22 mouse cellular contexts compared by ENCODE assay signal in genomic region chr11:72155981-72156428, GRCm38 (mm10). TPM values are rescaled to one million over a fixed set of nuclear protein-coding genes. Genes with fewer than 3 reads are reported as not detected.
A peak's percentile ranks its signal among the peaks of the same experiment; 100 is the strongest.
DNase-seq lines count a peak whose midpoint lies in the region; ATAC-seq and TF ChIP-seq lines count a peak whose summit lies in the region.
"Had no signal": no experiment of that assay in that cellular context is flagged by ENCODE, and none has a peak within 500 bp of the region (broad histone marks: within the 10 kb centered on the region; RNA-seq: fewer than 3 reads in every experiment).

No protein-coding gene starts in this region.

- no peak for TF ChIP-seq CTCF in layer of hippocampus, adult 2 months (conservative IDR thresholded peaks at IDR 0.05)

- H3K9me3 ChIP-seq in forebrain, embryonic 13.5 days (replicated peaks): no peaks in the 10 kb centered on the region
- H3K9me3 ChIP-seq in forebrain, embryonic 14.5 days (replicated peaks; ENCODE audit: control insufficient read depth, low read length): no peaks in the 10 kb centered on the region
- no peaks in the 10 kb centered on the region for H3K9me3 ChIP-seq in embryonic facial prominence, embryonic 14.5 days (ENCODE audit: control insufficient read depth, low read length)
- no peaks in the 10 kb centered on the region for H3K9me3 ChIP-seq in stomach, embryonic 15.5 days
- H3K9me3 ChIP-seq: heart, embryonic 13.5 days; liver, embryonic 15.5 days; lung, embryonic 15.5 days had no signal

- H3K4me2 ChIP-seq in forebrain, embryonic 13.5 days: no peak overlapping the region
- no peak overlapping the region for H3K4me2 ChIP-seq in forebrain, embryonic 14.5 days (ENCODE audit: low read length)
- H3K4me2 ChIP-seq in embryonic facial prominence, embryonic 14.5 days (ENCODE audit: low read depth, low read length): no peak overlapping the region
- H3K4me2 ChIP-seq in stomach, embryonic 15.5 days: no peak overlapping the region
- H3K4me2 ChIP-seq: heart, embryonic 13.5 days; liver, embryonic 15.5 days; lung, embryonic 15.5 days had no signal

- H3K27ac ChIP-seq in forebrain, embryonic 13.5 days: peak overlapping the region; percentile 7; the same call in 1 of the 2 replicates
- H3K27ac ChIP-seq in forebrain, embryonic 14.5 days (ENCODE audit: low read depth, low read length): no peak overlapping the region
- H3K27ac ChIP-seq in layer of hippocampus, adult 2 months: peak overlapping the region; percentile 85
- peak overlapping the region; percentile 77 for H3K27ac ChIP-seq in embryonic facial prominence, embryonic 14.5 days (replicated peaks; ENCODE audit: low read depth, low read length)
- H3K27ac ChIP-seq in stomach, embryonic 15.5 days: peak overlapping the region; percentile 4; the same call in 1 of the 2 replicates
- H3K27ac ChIP-seq: heart, adult 2 months; heart, embryonic 13.5 days; liver, embryonic 15.5 days; lung, embryonic 15.5 days had no signal

- ATAC-seq in forebrain, embryonic 13.5 days: no peak
- no peak for ATAC-seq in forebrain, embryonic 14.5 days
- ATAC-seq in embryonic facial prominence, embryonic 14.5 days (ENCODE audit: low read depth): peak; percentile 53; the same call in 1 of the 2 replicates
- ATAC-seq in stomach, embryonic 15.5 days (ENCODE audit: insufficient read depth, low FRiP score, low read depth): no peak
- ATAC-seq: CD4-positive, CD25-positive, alpha-beta regulatory T cell, adult 4 months had no signal

- peaks cover 56% of the 10 kb centered on the region for H3K36me3 ChIP-seq in forebrain, embryonic 13.5 days (ENCODE audit: poor library complexity, severe bottlenecking)
- H3K36me3 ChIP-seq in forebrain, embryonic 14.5 days (ENCODE audit: control insufficient read depth, insufficient read depth, low read length): peaks cover 62% of the 10 kb centered on the region
- H3K36me3 ChIP-seq in embryonic facial prominence, embryonic 14.5 days (ENCODE audit: control insufficient read depth, insufficient read depth, low read length): peaks cover 60% of the 10 kb centered on the region
- 0 out of 2 replicates have a peak, but pooled peaks cover 4% of the 10 kb centered on the region for H3K36me3 ChIP-seq in stomach, embryonic 15.5 days

- 72% methylated on average over 4 of the region's 4 CpGs for WGBS in forebrain, embryonic 13.5 days
- WGBS in forebrain, embryonic 14.5 days: 76% methylated on average over 4 of the region's 4 CpGs
- 70% methylated on average over 4 of the region's 4 CpGs for WGBS in embryonic facial prominence, embryonic 14.5 days
- 62% methylated on average over 4 of the region's 4 CpGs for WGBS in stomach, embryonic 15.5 days

- no peak overlapping the region for H3K9ac ChIP-seq in forebrain, embryonic 13.5 days
- no peak overlapping the region for H3K9ac ChIP-seq in forebrain, embryonic 14.5 days (ENCODE audit: low read length)
- H3K9ac ChIP-seq in embryonic facial prominence, embryonic 14.5 days (ENCODE audit: low read depth, low read length): no peak overlapping the region; the same call in 1 of the 2 replicates
- H3K9ac ChIP-seq in stomach, embryonic 15.5 days: no peak overlapping the region
- H3K9ac ChIP-seq: heart, embryonic 13.5 days; liver, embryonic 15.5 days; lung, embryonic 15.5 days had no signal

- no peaks in the 10 kb centered on the region for H3K27me3 ChIP-seq in forebrain, embryonic 13.5 days
- H3K27me3 ChIP-seq in forebrain, embryonic 14.5 days (replicated peaks; ENCODE audit: control insufficient read depth, insufficient read depth, low read length): no peaks in the 10 kb centered on the region
- H3K27me3 ChIP-seq in embryonic facial prominence, embryonic 14.5 days (replicated peaks; ENCODE audit: control insufficient read depth, insufficient read depth, low read length): no peaks in the 10 kb centered on the region
- H3K27me3 ChIP-seq in stomach, embryonic 15.5 days (replicated peaks): no peaks in the 10 kb centered on the region
- H3K27me3 ChIP-seq: heart, embryonic 13.5 days; liver, embryonic 15.5 days; lung, embryonic 15.5 days had no signal

- H3K4me1 ChIP-seq in forebrain, embryonic 13.5 days: peaks cover 21% of the 10 kb centered on the region
- peaks cover 19% of the 10 kb centered on the region for H3K4me1 ChIP-seq in forebrain, embryonic 14.5 days (ENCODE audit: control insufficient read depth, insufficient read depth, low read length)
- peaks cover 7% of the 10 kb centered on the region; the same call in 1 of the 2 replicates for H3K4me1 ChIP-seq in embryonic facial prominence, embryonic 14.5 days (ENCODE audit: control insufficient read depth, insufficient read depth, low read length)
- H3K4me1 ChIP-seq in stomach, embryonic 15.5 days: peaks cover 6% of the 10 kb centered on the region
- H3K4me1 ChIP-seq: liver, embryonic 15.5 days had no signal

- DNase-seq in forebrain, embryonic 14.5 days (ENCODE audit: low spot score): no peak
- no peak for DNase-seq in layer of hippocampus, adult 2 months (ENCODE audit: low spot score in 2 of 2)
- no peak for DNase-seq in layer of hippocampus, postnatal 10 days (ENCODE audit: low spot score in 2 of 2)
- peak; percentile 63 for DNase-seq in embryonic facial prominence, embryonic 14.5 days (ENCODE audit: low spot score)
- DNase-seq in thymus, postnatal 10 days (ENCODE audit: low spot score in 2 of 2): no peak
- DNase-seq: cerebellum, adult 8-10 months; cerebellum, postnatal 36 days; embryo, embryonic 11 days; gastrocnemius, postnatal 25 days; heart, adult 2 months; heart, postnatal 14 days; kidney, adult 9 months; kidney, postnatal 14 days; lung, postnatal 4 days; thymus, postnatal 4 days had no signal

- H3K4me3 ChIP-seq in forebrain, embryonic 13.5 days: no peak overlapping the region
- H3K4me3 ChIP-seq in forebrain, embryonic 14.5 days (ENCODE audit: low read depth, low read length): no peak overlapping the region
- H3K4me3 ChIP-seq in layer of hippocampus, adult 2 months: no peak overlapping the region
- H3K4me3 ChIP-seq in embryonic facial prominence, embryonic 14.5 days (ENCODE audit: low read depth, low read length): no peak overlapping the region
- H3K4me3 ChIP-seq in stomach, embryonic 15.5 days (replicated peaks): no peak overlapping the region
- H3K4me3 ChIP-seq: heart, adult 2 months; heart, embryonic 13.5 days; liver, embryonic 15.5 days; lung, embryonic 15.5 days had no signal

RNA-seq across cellular contexts. Expression of gene Pitpnm3, which starts 20.4 kb away (rescaled TPM):
- 0.63 and 0.65 TPM in 2 replicates for polyA plus RNA-seq in forebrain, embryonic 13.5 days (2015; fragmentation: Nextera tagmentation; extraction: Ambion mirVana)
- polyA plus RNA-seq in forebrain, embryonic 14.5 days (2014; fragmentation: Nextera tagmentation; extraction: Ambion mirVana): 0.94 and 1.4 TPM in 2 replicates
- 10 to 100 TPM; 29.3 to 30.0 TPM for total RNA-seq in layer of hippocampus, adult 2 months (2021)
- 10 to 100 TPM; 17.5 to 17.8 TPM for total RNA-seq in layer of hippocampus, postnatal 10 days (2021)
- 0.89 and 0.96 TPM in 2 replicates for polyA plus RNA-seq in embryonic facial prominence, embryonic 14.5 days (2014; fragmentation: Nextera tagmentation; extraction: Ambion mirVana)
- 0.53 and 0.64 TPM in 2 replicates for polyA plus RNA-seq in stomach, embryonic 15.5 days (2015; fragmentation: Nextera tagmentation; extraction: Ambion mirVana)
- total RNA-seq: megakaryocyte-erythroid progenitor cell, adult 5-6 weeks had no signal
- polyA plus RNA-seq: liver, embryonic 15.5 days had no signal

RNA-seq across cellular contexts. Expression of gene Gm43951, which starts 50.6 kb away (rescaled TPM):
- 0.94 and 1.2 TPM in 2 replicates for polyA plus RNA-seq in forebrain, embryonic 13.5 days (2015; fragmentation: Nextera tagmentation; extraction: Ambion mirVana)
- polyA plus RNA-seq in forebrain, embryonic 14.5 days (2014; fragmentation: Nextera tagmentation; extraction: Ambion mirVana): 0.07 and 0.15 TPM in 2 replicates
- 10 to 100 TPM; 11.0 to 14.1 TPM for total RNA-seq in layer of hippocampus, adult 2 months (2021)
- total RNA-seq in layer of hippocampus, postnatal 10 days (2021): 10 to 100 TPM; 11.2 to 14.3 TPM
- polyA plus RNA-seq in embryonic facial prominence, embryonic 14.5 days (2014; fragmentation: Nextera tagmentation; extraction: Ambion mirVana): 0.13 and 0.15 TPM in 2 replicates
- 0.19 and 0.48 TPM in 2 replicates for polyA plus RNA-seq in stomach, embryonic 15.5 days (2015; fragmentation: Nextera tagmentation; extraction: Ambion mirVana)
- total RNA-seq: megakaryocyte-erythroid progenitor cell, adult 5-6 weeks had no signal
- polyA plus RNA-seq: CD4-positive, CD25-positive, alpha-beta regulatory T cell, adult 4 months; liver, embryonic 15.5 days had no signal

RNA-seq across cellular contexts. Expression of gene 4933427D14Rik, which starts 51.3 kb away (rescaled TPM):
- polyA plus RNA-seq in forebrain, embryonic 13.5 days (2015; fragmentation: Nextera tagmentation; extraction: Ambion mirVana): 26.2 and 29.9 TPM in 2 replicates
- polyA plus RNA-seq in forebrain, embryonic 14.5 days (2014; fragmentation: Nextera tagmentation; extraction: Ambion mirVana): 12.8 and 19.9 TPM in 2 replicates
- 10 to 100 TPM; 28.9 to 31.1 TPM for total RNA-seq in layer of hippocampus, adult 2 months (2021)
- 10 to 100 TPM; 23.4 to 24.3 TPM for total RNA-seq in layer of hippocampus, postnatal 10 days (2021)
- polyA plus RNA-seq in embryonic facial prominence, embryonic 14.5 days (2014; fragmentation: Nextera tagmentation; extraction: Ambion mirVana): 9.0 and 11.8 TPM in 2 replicates
- polyA plus RNA-seq in stomach, embryonic 15.5 days (2015; fragmentation: Nextera tagmentation; extraction: Ambion mirVana): 14.6 and 15.5 TPM in 2 replicates

RNA-seq across cellular contexts. Expression of gene Txndc17, which starts 51.3 kb away (rescaled TPM):
- polyA plus RNA-seq in forebrain, embryonic 13.5 days (2015; fragmentation: Nextera tagmentation; extraction: Ambion mirVana): 152 and 157 TPM in 2 replicates
- polyA plus RNA-seq in forebrain, embryonic 14.5 days (2014; fragmentation: Nextera tagmentation; extraction: Ambion mirVana): 118 and 131 TPM in 2 replicates
- 10 to 100 TPM; 30.8 to 31.1 TPM for total RNA-seq in layer of hippocampus, adult 2 months (2021)
- total RNA-seq in layer of hippocampus, postnatal 10 days (2021): 10 to 100 TPM; 55.1 to 56.5 TPM
- 197 and 203 TPM in 2 replicates for polyA plus RNA-seq in embryonic facial prominence, embryonic 14.5 days (2014; fragmentation: Nextera tagmentation; extraction: Ambion mirVana)
- 229 and 231 TPM in 2 replicates for polyA plus RNA-seq in stomach, embryonic 15.5 days (2015; fragmentation: Nextera tagmentation; extraction: Ambion mirVana)

RNA-seq across cellular contexts. Expression of gene Med31, which starts 59.4 kb away (rescaled TPM):
- 69.7 and 70.0 TPM in 2 replicates for polyA plus RNA-seq in forebrain, embryonic 13.5 days (2015; fragmentation: Nextera tagmentation; extraction: Ambion mirVana)
- polyA plus RNA-seq in forebrain, embryonic 14.5 days (2014; fragmentation: Nextera tagmentation; extraction: Ambion mirVana): 64.7 and 69.6 TPM in 2 replicates
- total RNA-seq in layer of hippocampus, adult 2 months (2021): 10 to 100 TPM; 14.5 to 14.6 TPM
- 10 to 100 TPM; 14.3 to 15.8 TPM for total RNA-seq in layer of hippocampus, postnatal 10 days (2021)
- polyA plus RNA-seq in embryonic facial prominence, embryonic 14.5 days (2014; fragmentation: Nextera tagmentation; extraction: Ambion mirVana): 40.6 and 42.0 TPM in 2 replicates
- polyA plus RNA-seq in stomach, embryonic 15.5 days (2015; fragmentation: Nextera tagmentation; extraction: Ambion mirVana): 34.4 and 37.4 TPM in 2 replicates
